Mouse (Mus musculus) heart, postnatal 0 days (tissue): Measurements from ENCODE around the gene Senp2.

Source experiments
- CTCF ChIP-seq: IDR thresholded peaks from 2 replicates; pipeline ENCODE4 v1.5.1; 2016; ENCODE audit warnings: antibody characterized with exemption, control low read depth, low read depth
- EP300 ChIP-seq: IDR thresholded peaks from 2 replicates; pipeline ENCODE4 v1.6.1; 2016; ENCODE audit warnings: antibody characterized with exemption, low read depth

DNA sequence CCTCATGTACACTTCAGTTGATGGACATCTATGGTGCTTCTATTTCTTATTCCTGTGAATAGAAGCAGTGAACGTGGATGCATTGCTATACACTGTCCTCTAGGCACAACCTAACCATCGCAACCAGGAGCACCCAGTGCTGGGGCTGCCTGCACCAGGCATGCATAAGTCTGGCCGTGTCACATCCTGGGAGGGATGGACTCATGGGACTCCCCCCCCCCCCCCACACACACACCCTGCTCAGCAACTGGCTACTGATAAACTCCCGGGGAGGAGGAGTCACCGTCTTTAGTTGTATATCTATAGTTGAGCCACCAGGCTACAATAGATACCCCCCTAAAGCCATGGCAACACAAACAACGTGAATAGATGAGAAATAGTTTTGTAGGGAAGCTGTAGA is 48.2 kb downstream of the Senp2 start:
- TF ChIP-seq CTCF (no peak), EP300 (no peak)
